Mouse (Mus musculus) lung, postnatal 14 days (tissue): ENCODE results near the gene Pgam1.
"Not testable (repeated sequence)": the region's sequence is repeated elsewhere in the genome, so short reads cannot be mapped to it uniquely, and the experiment has no call there.

Source experiments
- DNase-seq: peaks from one replicate; pipeline ENCODE4 v3.0.0; 2021

Pgam1 gene

GRCm38 (mm10) chr19:41912121-41913080 lies 678 bp downstream of the Pgam1 start:
- DNase-seq, result peak; percentile 34

GRCm38 (mm10) chr19:41913774-41914591 lies 2.3 kb downstream of the Pgam1 start:
- no peak for DNase-seq

DNA sequence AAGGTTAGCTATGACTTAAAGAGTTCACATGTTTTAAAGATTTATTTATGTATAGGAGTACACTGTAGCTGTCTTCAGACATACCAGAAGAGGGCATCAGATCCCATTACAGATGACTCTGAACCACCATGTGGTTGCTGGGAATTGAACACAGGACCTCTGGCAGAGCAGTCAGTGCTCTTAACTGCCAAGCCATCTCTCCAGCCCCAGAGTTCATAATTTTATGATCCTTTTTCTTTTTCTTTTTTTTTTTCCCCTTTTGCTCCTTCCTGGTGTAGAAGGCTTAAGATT lies 2.8 kb downstream of the Pgam1 start:
- not testable (repeated sequence) for DNase-seq

GRCm38 (mm10) chr19:41915294-41915693 lies 3.6 kb downstream of the Pgam1 start:
- DNase-seq, result no peak

GRCm38 (mm10) chr19:41916853-41917252 lies 5.1 kb downstream of the Pgam1 start:
- DNase-seq, result no peak

- DNase-seq, result no peak
Measured at GRCm38 (mm10) chr19:41919471-41919870, 7.7 kb downstream of the Pgam1 start.

DNA sequence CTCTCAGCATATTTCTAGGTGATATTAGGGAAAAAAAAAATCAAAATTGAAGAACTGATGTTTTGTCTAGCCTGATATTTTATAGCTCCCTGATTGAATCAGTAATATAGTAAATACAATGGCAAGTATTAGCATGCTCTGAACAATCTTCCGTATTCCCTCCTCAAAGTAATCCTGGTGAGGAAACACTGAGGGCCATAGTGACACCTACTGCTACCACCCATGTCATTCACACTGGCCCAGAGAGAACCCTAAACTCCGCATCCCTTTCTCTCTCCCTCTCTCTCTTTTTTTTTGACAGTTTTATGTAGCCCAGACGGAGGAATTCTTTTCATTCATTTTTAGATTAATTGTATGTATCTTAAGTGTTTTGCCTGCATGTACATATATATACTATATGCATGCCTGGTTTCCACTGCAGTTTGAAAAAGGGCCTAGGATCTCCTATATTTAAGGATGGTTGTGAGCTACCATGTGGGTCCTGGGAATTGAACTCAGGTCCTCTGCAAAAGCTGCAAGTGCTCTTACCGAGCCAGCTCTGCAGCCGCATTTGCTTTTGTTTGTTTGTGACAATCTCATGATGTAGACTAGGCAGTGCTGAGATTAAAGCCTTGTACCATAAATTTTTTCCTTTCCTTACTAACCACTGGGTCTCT lies 8.8 kb downstream of the Pgam1 start:
- DNase-seq, result no peak

DNA sequence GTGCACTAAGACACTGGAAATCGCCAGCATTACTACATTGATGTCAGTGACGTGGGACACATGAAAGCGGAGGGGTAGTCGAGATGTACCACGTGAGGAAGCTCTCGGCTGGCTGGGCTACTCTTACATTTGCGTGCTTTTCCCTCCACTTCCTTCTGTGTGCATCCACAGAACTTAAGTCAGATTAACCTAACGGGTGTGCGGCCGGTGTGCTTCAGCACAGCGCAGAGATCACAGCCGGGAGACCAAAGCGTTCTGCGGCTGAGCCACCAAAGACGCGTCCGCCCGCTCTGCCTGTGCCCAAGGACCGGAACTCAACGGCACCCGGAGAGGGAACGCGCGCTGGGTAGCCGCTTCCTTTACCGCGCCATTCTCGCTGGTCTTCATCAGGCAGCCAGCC lies 21.0 kb downstream of the Pgam1 start:
- no peak for DNase-seq

- DNase-seq, result peak; percentile 97
Measured at GRCm38 (mm10) chr19:41933179-41934086, 21.7 kb downstream of the Pgam1 start, which contains the start of the genes Exosc1 and Zdhhc16. Exosc1 (minus strand) TSS chr19:41933423. Zdhhc16 (plus strand) TSS chr19:41933480.

- DNase-seq, result no peak
Measured at GRCm38 (mm10) chr19:41934124-41934523, 22.4 kb downstream of the Pgam1 start.

DNA sequence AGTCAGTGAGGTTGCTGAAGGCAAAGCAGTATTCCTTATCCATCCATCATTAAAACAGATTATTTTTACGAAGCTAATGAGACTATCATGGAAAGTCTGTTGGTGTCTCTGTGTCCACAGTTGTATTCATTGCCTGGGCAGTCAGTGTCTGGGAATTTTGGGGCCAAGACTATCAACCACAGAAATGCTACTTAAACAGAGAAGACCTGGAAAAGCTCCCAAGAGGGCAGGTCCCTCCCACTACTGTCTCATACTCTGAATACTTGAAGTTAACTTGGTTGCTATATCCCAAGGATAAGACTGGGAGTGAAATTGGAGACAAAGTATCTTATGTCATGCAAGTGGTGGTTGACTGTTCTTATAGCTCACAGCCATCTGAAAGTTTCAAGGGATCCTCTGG lies 24.2 kb downstream of the Pgam1 start:
- DNase-seq, result no peak

DNA sequence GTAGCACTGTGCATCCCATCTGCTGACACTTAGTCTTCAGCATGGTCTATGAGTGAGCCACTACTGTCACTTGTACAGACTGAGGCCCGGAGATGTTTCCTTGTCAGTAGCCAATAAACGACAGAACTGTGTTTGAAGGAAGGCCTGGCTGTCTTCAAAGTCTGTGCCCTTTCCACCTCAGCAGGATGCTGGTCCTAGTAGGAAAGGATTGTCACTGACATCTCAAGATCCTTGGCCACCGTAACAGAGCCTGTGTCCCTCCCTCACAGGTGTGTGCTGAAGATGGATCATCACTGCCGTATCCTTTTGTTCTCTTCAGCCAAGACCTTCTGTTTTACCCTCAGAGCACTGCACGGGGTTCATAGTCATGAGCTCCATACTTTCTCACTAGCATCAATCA lies 26.8 kb downstream of the Pgam1 start:
- no peak for DNase-seq

GRCm38 (mm10) chr19:41943841-41944240 lies 32.1 kb downstream of the Pgam1 start:
- no peak for DNase-seq

DNA sequence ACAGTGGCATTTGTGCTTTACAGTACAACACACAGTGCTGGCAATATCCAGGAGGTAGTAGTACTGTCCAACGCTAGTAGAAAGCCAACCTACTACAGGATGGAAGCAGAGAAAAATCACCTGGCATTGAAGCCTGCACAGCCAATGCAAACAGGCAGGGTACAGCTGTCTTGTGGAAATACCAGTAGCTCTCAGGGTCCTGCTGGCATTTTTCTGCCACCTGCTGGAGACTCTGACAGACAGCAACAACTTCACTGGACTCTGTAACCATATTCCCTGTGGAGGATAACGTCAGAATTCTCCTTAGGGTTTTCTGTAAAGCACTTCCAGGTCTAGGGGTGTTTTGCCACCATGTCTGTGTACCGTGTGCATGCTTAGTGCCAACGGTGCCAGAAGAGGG lies 40.6 kb downstream of the Pgam1 start:
- no peak for DNase-seq

DNA sequence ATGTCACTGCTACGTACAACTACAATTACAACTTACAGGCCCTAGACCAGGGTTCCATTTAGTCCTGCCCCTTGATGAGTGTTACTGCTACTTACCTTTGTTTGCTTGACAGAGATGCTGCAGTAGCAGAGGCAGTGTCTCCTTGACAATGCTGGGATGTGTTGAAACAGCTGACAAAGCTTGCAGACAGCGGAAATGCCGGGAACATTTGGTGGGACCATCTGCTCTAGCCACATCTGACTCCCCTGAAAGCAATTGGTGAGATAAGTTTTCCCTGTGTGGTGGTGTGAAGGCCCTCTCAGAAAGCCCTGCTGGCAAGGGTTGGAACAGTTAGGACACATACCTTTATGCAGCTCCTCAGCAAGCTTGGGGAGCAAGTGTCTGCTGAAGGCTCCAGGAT lies 41.9 kb downstream of the Pgam1 start:
- DNase-seq, result no peak
